Mouse (Mus musculus): Measurements from ENCODE around the gene Immp2l. TPM values are rescaled to one million over a fixed set of nuclear protein-coding genes. Genes with fewer than 3 reads are reported as not detected.

Immp2l gene
- polyA plus RNA-seq, 1 experiment from 2014 or later, result 30.5 TPM

GRCm38 (mm10) chr12:41874015-41874414 is 850.1 kb downstream of the Immp2l start:
- Histone ChIP-seq H3K27me3 (replicated peaks; ENCODE audit: control insufficient read depth, insufficient read depth, low read length) (no peaks in the 10 kb centered on the region), H3K27ac (ENCODE audit: low read depth, low read length) (no peak overlapping the region), H3K4me3 (ENCODE audit: low read depth, low read length) (no peak overlapping the region), H3K36me3 (ENCODE audit: control insufficient read depth, insufficient read depth) (no peaks in the 10 kb centered on the region), H3K9ac (ENCODE audit: low read depth, low read length) (no peak overlapping the region), H3K4me2 (replicated peaks; ENCODE audit: low read depth) (no peak overlapping the region), H3K4me1 (replicated peaks; ENCODE audit: control insufficient read depth, insufficient read depth, low read length) (no peaks in the 10 kb centered on the region), H3K9me3 (ENCODE audit: control insufficient read depth) (no peaks in the 10 kb centered on the region)
- TF ChIP-seq CTCF (IDR thresholded peaks at IDR 0.05; ENCODE audit: low read depth), result no peak
- no peak for ATAC-seq
- WGBS, result 75% methylated on average over 2 of the region's 2 CpGs

- H3K27me3 ChIP-seq (replicated peaks; ENCODE audit: control insufficient read depth, insufficient read depth, low read length), result no peaks in the 10 kb centered on the region
- TF ChIP-seq CTCF (IDR thresholded peaks at IDR 0.05; ENCODE audit: low read depth), result no peak
- no peak overlapping the region for H3K9ac ChIP-seq (ENCODE audit: low read depth, low read length)
- no peak for ATAC-seq
- H3K36me3 ChIP-seq (ENCODE audit: control insufficient read depth, insufficient read depth), result no peaks in the 10 kb centered on the region
- WGBS, result 61% methylated on average over 5 of the region's 5 CpGs
- H3K4me3 ChIP-seq (ENCODE audit: low read depth, low read length), result no peak overlapping the region
- H3K4me2 ChIP-seq (replicated peaks; ENCODE audit: low read depth), result no peak overlapping the region
- no peaks in the 10 kb centered on the region for H3K9me3 ChIP-seq (ENCODE audit: control insufficient read depth)
- no peaks in the 10 kb centered on the region for H3K4me1 ChIP-seq (replicated peaks; ENCODE audit: control insufficient read depth, insufficient read depth, low read length)
- H3K27ac ChIP-seq (ENCODE audit: low read depth, low read length), result no peak overlapping the region
These were observed 853.5 kb downstream of the Immp2l start for GRCm38 (mm10) chr12:41877292-41877959.

GRCm38 (mm10) chr12:41878493-41878892 is 854.6 kb downstream of the Immp2l start:
- no peak for ATAC-seq
- 74% methylated on average over 3 of the region's 3 CpGs for WGBS
- Histone ChIP-seq H3K4me2 (replicated peaks; ENCODE audit: low read depth) (no peak overlapping the region), H3K36me3 (ENCODE audit: control insufficient read depth, insufficient read depth) (no peaks in the 10 kb centered on the region), H3K4me1 (replicated peaks; ENCODE audit: control insufficient read depth, insufficient read depth, low read length) (no peaks in the 10 kb centered on the region), H3K9ac (ENCODE audit: low read depth, low read length) (no peak overlapping the region), H3K27me3 (replicated peaks; ENCODE audit: control insufficient read depth, insufficient read depth, low read length) (no peaks in the 10 kb centered on the region), H3K4me3 (ENCODE audit: low read depth, low read length) (no peak overlapping the region), H3K27ac (ENCODE audit: low read depth, low read length) (no peak overlapping the region), H3K9me3 (ENCODE audit: control insufficient read depth) (no peaks in the 10 kb centered on the region)
- TF ChIP-seq CTCF (IDR thresholded peaks at IDR 0.05; ENCODE audit: low read depth), result no peak

GRCm38 (mm10) chr12:41878972-41879371 is 855.1 kb downstream of the Immp2l start:
- H3K4me1 ChIP-seq (replicated peaks; ENCODE audit: control insufficient read depth, insufficient read depth, low read length), result no peaks in the 10 kb centered on the region
- ATAC-seq, result no peak
- no peak overlapping the region for H3K27ac ChIP-seq (ENCODE audit: low read depth, low read length)
- no peaks in the 10 kb centered on the region for H3K9me3 ChIP-seq (ENCODE audit: control insufficient read depth)
- no peak for TF ChIP-seq CTCF (IDR thresholded peaks at IDR 0.05; ENCODE audit: low read depth)
- WGBS, result 93% methylated on average over 1 of the region's 1 CpGs
- no peaks in the 10 kb centered on the region for H3K27me3 ChIP-seq (replicated peaks; ENCODE audit: control insufficient read depth, insufficient read depth, low read length)
- no peaks in the 10 kb centered on the region for H3K36me3 ChIP-seq (ENCODE audit: control insufficient read depth, insufficient read depth)
- H3K9ac ChIP-seq (ENCODE audit: low read depth, low read length), result no peak overlapping the region
- no peak overlapping the region for H3K4me2 ChIP-seq (replicated peaks; ENCODE audit: low read depth)
- H3K4me3 ChIP-seq (ENCODE audit: low read depth, low read length), result no peak overlapping the region

- no peak for ATAC-seq
- no peak for TF ChIP-seq CTCF (IDR thresholded peaks at IDR 0.05; ENCODE audit: low read depth)
- WGBS, result 77% methylated on average over 1 of the region's 1 CpGs
These were observed 855.5 kb downstream of the Immp2l start for GRCm38 (mm10) chr12:41879412-41879811.

GRCm38 (mm10) chr12:41880833-41881232 is 856.9 kb downstream of the Immp2l start:
- no peak overlapping the region for H3K9ac ChIP-seq (ENCODE audit: low read depth, low read length)
- no peaks in the 10 kb centered on the region for H3K36me3 ChIP-seq (ENCODE audit: control insufficient read depth, insufficient read depth)
- ATAC-seq, result no peak
- no peak overlapping the region for H3K27ac ChIP-seq (ENCODE audit: low read depth, low read length)
- 47% methylated on average over 3 of the region's 3 CpGs for WGBS
- no peak overlapping the region for H3K4me2 ChIP-seq (replicated peaks; ENCODE audit: low read depth)
- no peak for TF ChIP-seq CTCF (IDR thresholded peaks at IDR 0.05; ENCODE audit: low read depth)
- no peaks in the 10 kb centered on the region for H3K4me1 ChIP-seq (replicated peaks; ENCODE audit: control insufficient read depth, insufficient read depth, low read length)
- no peak overlapping the region for H3K4me3 ChIP-seq (ENCODE audit: low read depth, low read length)
- no peaks in the 10 kb centered on the region for H3K27me3 ChIP-seq (replicated peaks; ENCODE audit: control insufficient read depth, insufficient read depth, low read length)
- H3K9me3 ChIP-seq (ENCODE audit: control insufficient read depth), result no peaks in the 10 kb centered on the region

More at GRCm38 (mm10) chr12:41879412-41879811, 855.5 kb downstream of the Immp2l start:
- no peak overlapping the region for H3K9ac ChIP-seq (ENCODE audit: low read depth, low read length)
- no peak overlapping the region for H3K27ac ChIP-seq (ENCODE audit: low read depth, low read length)
- H3K4me2 ChIP-seq (replicated peaks; ENCODE audit: low read depth), result no peak overlapping the region
- no peaks in the 10 kb centered on the region for H3K9me3 ChIP-seq (ENCODE audit: control insufficient read depth)
- no peaks in the 10 kb centered on the region for H3K36me3 ChIP-seq (ENCODE audit: control insufficient read depth, insufficient read depth)
- no peaks in the 10 kb centered on the region for H3K4me1 ChIP-seq (replicated peaks; ENCODE audit: control insufficient read depth, insufficient read depth, low read length)
- H3K27me3 ChIP-seq (replicated peaks; ENCODE audit: control insufficient read depth, insufficient read depth, low read length), result no peaks in the 10 kb centered on the region
- H3K4me3 ChIP-seq (ENCODE audit: low read depth, low read length), result no peak overlapping the region

Measured in intestine, postnatal 0 days (tissue).